8 mouse cellular contexts compared by ENCODE assay signal in genomic region chr13:99516448-99516881, GRCm38 (mm10). TPM values are rescaled to one million over a fixed set of nuclear protein-coding genes. Genes with fewer than 3 reads are reported as not detected.
DNase-seq lines count a peak whose midpoint lies in the region; ATAC-seq lines count a peak whose summit lies in the region.

Gene Map1b (minus strand): TSS chr13:99516540.

- intact Hi-C loops in gastrocnemius, postnatal 36 days (cut with DNase I): loop anchor here (10.0 kb wide), 1 partner anchor 318 kb away; no protein-coding TSS in a partner anchor
- intact Hi-C loops in left cerebral cortex, postnatal 36 days (cut with DNase I): loop anchor here (5.0 to 10.0 kb wide), 3 partner anchors 76 to 246 kb away; no protein-coding TSS in a partner anchor

- H3K36me3 ChIP-seq in intestine, embryonic 15.5 days: no peaks in the 10 kb centered on the region
- H3K36me3 ChIP-seq in midbrain, embryonic 11.5 days (ENCODE audit: control insufficient read depth, insufficient read depth, low read length): no peaks in the 10 kb centered on the region
- H3K36me3 ChIP-seq in stomach, embryonic 14.5 days (ENCODE audit: control insufficient read depth, insufficient read depth, low read length): no peaks in the 10 kb centered on the region

- DNase-seq in layer of hippocampus, adult 11-12 months (ENCODE audit: low spot score): peak; percentile 74
- DNase-seq in layer of hippocampus, adult 9-10 months (ENCODE audit: low spot score): no peak
- DNase-seq in embryo, embryonic 10.5 days (ENCODE audit: low spot score): peak; percentile 90
- DNase-seq in gastrocnemius, postnatal 36 days: peak; percentile 35 to 41
- DNase-seq in left cerebral cortex, postnatal 36 days (ENCODE audit: low spot score in 2 of 2): peak; percentile 85 to 88
- peak; percentile 96 for DNase-seq in midbrain, embryonic 11.5 days (ENCODE audit: low spot score, missing footprints)

- ATAC-seq in intestine, embryonic 15.5 days: peak; percentile 86
- peak; percentile 87 for ATAC-seq in midbrain, embryonic 11.5 days (ENCODE audit: low FRiP score)
- ATAC-seq in stomach, embryonic 14.5 days (ENCODE audit: insufficient number of reproducible peaks, insufficient read depth, low FRiP score, low read depth): peak; percentile 83

- H3K4me1 ChIP-seq in intestine, embryonic 15.5 days (replicated peaks): 0 out of 2 replicates have a peak, but pooled peaks cover 12% of the 10 kb centered on the region
- peaks cover 17% of the 10 kb centered on the region for H3K4me1 ChIP-seq in midbrain, embryonic 11.5 days (ENCODE audit: control insufficient read depth, insufficient read depth, low read length)
- H3K4me1 ChIP-seq in stomach, embryonic 14.5 days (ENCODE audit: control insufficient read depth, insufficient read depth, low read length): peaks cover 8% of the 10 kb centered on the region; the same call in 1 of the 2 replicates

- H3K4me2 ChIP-seq in intestine, embryonic 15.5 days (replicated peaks): peak within 1 kb of the TSS; percentile 97
- H3K4me2 ChIP-seq in midbrain, embryonic 11.5 days: peak within 1 kb of the TSS; percentile 45
- H3K4me2 ChIP-seq in stomach, embryonic 14.5 days (replicated peaks; ENCODE audit: low read depth, low read length): peak within 1 kb of the TSS; percentile 94

- H3K9me3 ChIP-seq in intestine, embryonic 15.5 days: no peaks in the 10 kb centered on the region
- no peaks in the 10 kb centered on the region for H3K9me3 ChIP-seq in midbrain, embryonic 11.5 days (ENCODE audit: control insufficient read depth, low read length)
- H3K9me3 ChIP-seq in stomach, embryonic 14.5 days (ENCODE audit: control insufficient read depth, low read depth, low read length): no peaks in the 10 kb centered on the region

- peak within 1 kb of the TSS; percentile 68 for H3K27ac ChIP-seq in intestine, embryonic 15.5 days
- H3K27ac ChIP-seq in midbrain, embryonic 11.5 days (ENCODE audit: low read depth, low read length): peak within 1 kb of the TSS; percentile 97
- H3K27ac ChIP-seq in stomach, embryonic 14.5 days (ENCODE audit: low read length): peak within 1 kb of the TSS; percentile 61

- WGBS in intestine, embryonic 15.5 days: 0% methylated on average over 26 of the region's 32 CpGs
- under 1% methylated on average over 29 of the region's 32 CpGs for WGBS in midbrain, embryonic 11.5 days
- WGBS in stomach, embryonic 14.5 days: 1% methylated on average over 23 of the region's 32 CpGs

- peak within 1 kb of the TSS; percentile 55 for H3K9ac ChIP-seq in intestine, embryonic 15.5 days
- peak within 1 kb of the TSS; percentile 80 for H3K9ac ChIP-seq in midbrain, embryonic 11.5 days (ENCODE audit: low read length)
- H3K9ac ChIP-seq in stomach, embryonic 14.5 days (replicated peaks; ENCODE audit: low read depth, low read length): peak within 1 kb of the TSS; percentile 58

- no peaks in the 10 kb centered on the region for H3K27me3 ChIP-seq in intestine, embryonic 15.5 days (replicated peaks)
- no peaks in the 10 kb centered on the region for H3K27me3 ChIP-seq in midbrain, embryonic 11.5 days (ENCODE audit: control insufficient read depth, insufficient read depth, low read length)
- no peaks in the 10 kb centered on the region for H3K27me3 ChIP-seq in stomach, embryonic 14.5 days (ENCODE audit: control insufficient read depth, insufficient read depth, low read length)

- peak within 1 kb of the TSS; percentile 66 for H3K4me3 ChIP-seq in intestine, embryonic 15.5 days (replicated peaks)
- H3K4me3 ChIP-seq in midbrain, embryonic 11.5 days (ENCODE audit: low read depth, low read length): peak within 1 kb of the TSS; percentile 69
- H3K4me3 ChIP-seq in stomach, embryonic 14.5 days (ENCODE audit: low read depth, low read length): peak within 1 kb of the TSS; percentile 73

RNA-seq across cellular contexts. Expression of gene Map1b, which starts in this region (rescaled TPM):
- 1 to 10 TPM; 8.4 to 9.5 TPM for total RNA-seq in gastrocnemius, postnatal 36 days (2021)
- polyA plus RNA-seq in intestine, embryonic 15.5 days (2015; fragmentation: Nextera tagmentation; extraction: Ambion mirVana): 104 and 116 TPM in 2 replicates
- total RNA-seq in left cerebral cortex, postnatal 36 days (2021): 100 to 1,000 TPM; 586 to 655 TPM
- 911 and 979 TPM in 2 replicates for polyA plus RNA-seq in midbrain, embryonic 11.5 days (2014; fragmentation: Nextera tagmentation; extraction: Ambion mirVana)
- 244 and 252 TPM in 2 replicates for polyA plus RNA-seq in stomach, embryonic 14.5 days (2014; fragmentation: Nextera tagmentation; extraction: Ambion mirVana)

Comparison
In these comparisons a context has a peak if more than half of its experiments do, and no peak if none do; other contexts are left out.
1. RNA of gene Map1b (total RNA-seq): 586 to 655 TPM in left cerebral cortex, postnatal 36 days; 8.4 to 9.5 TPM in gastrocnemius, postnatal 36 days; every median in the first group is over 10 times any median in the second.
2. H3K4me2 ChIP-seq: peak in every context shown above with its lines; median percentile 97 in intestine, embryonic 15.5 days; 94 in stomach, embryonic 14.5 days; 45 in midbrain, embryonic 11.5 days.
3. Peak in every context shown above with its lines, with median percentiles within 50 percentile points of each other: ATAC-seq, H3K27ac ChIP-seq, H3K4me3 ChIP-seq and H3K9ac ChIP-seq.